Mouse (Mus musculus): ENCODE results near the gene Itgb3bp. TPM values are rescaled to one million over a fixed set of nuclear protein-coding genes. Genes with fewer than 3 reads are reported as not detected.

The Itgb3bp gene
- total and polyA plus RNA-seq, 2 experiments from 2014 or later: 1.1 to 26.2 TPM

- no peak for DNase-seq (ENCODE audit: low spot score)
- Histone ChIP-seq H3K4me1 (ENCODE audit: control insufficient read depth, insufficient read depth) (peaks cover 13% of the 10 kb centered on the region), H3K9me3 (replicated peaks; ENCODE audit: control insufficient read depth, low read length) (no peaks in the 10 kb centered on the region), H3K27me3 (ENCODE audit: control insufficient read depth, insufficient read depth, low read length) (no peaks in the 10 kb centered on the region), H3K4me2 (ENCODE audit: low read depth, low read length) (no peak overlapping the region), H3K9ac (replicated peaks; ENCODE audit: low read depth, low read length) (no peak overlapping the region), H3K36me3 (replicated peaks; ENCODE audit: control insufficient read depth, insufficient read depth, low read length) (no peaks in the 10 kb centered on the region), H3K27ac (ENCODE audit: low read depth) (no peak overlapping the region), H3K4me3 (ENCODE audit: low read depth, low read length) (no peak overlapping the region)
- TF ChIP-seq CTCF (IDR thresholded peaks at IDR 0.05; ENCODE audit: low read depth) (no peak), EP300 (IDR thresholded peaks at IDR 0.05; ENCODE audit: low read depth) (no peak)
- ATAC-seq (ENCODE audit: insufficient read depth, low read depth): no peak
- 85% methylated on average over 7 of the region's 7 CpGs for WGBS
Observed at GRCm38 (mm10) chr4:99945011-99945410, 15.4 kb upstream of the Itgb3bp start.

DNA sequence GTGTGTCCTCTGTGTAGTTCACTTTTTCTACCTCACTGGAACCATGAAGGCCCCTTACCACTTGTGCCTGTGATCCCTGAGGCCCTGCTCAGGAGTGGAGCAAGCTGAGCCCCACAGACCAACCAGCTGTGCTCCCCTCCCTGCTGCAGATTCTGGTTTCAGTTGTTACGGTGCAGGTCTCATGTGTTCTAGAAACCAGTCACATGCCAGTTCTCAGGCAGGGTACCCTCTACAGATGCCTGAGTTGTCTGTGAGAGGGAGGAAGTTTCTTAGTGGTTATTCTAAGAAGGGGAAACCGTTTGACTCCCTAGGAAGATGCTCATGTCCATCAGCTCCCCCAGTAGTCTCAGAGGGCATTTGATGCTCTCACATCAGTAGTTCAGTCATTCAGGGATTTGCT lies 15.0 kb upstream of the Itgb3bp start:
- TF ChIP-seq CTCF (IDR thresholded peaks at IDR 0.05; ENCODE audit: low read depth) (no peak), EP300 (IDR thresholded peaks at IDR 0.05; ENCODE audit: low read depth) (no peak)
- Histone ChIP-seq H3K4me1 (ENCODE audit: control insufficient read depth, insufficient read depth) (peaks cover 17% of the 10 kb centered on the region), H3K9me3 (replicated peaks; ENCODE audit: control insufficient read depth, low read length) (no peaks in the 10 kb centered on the region), H3K36me3 (replicated peaks; ENCODE audit: control insufficient read depth, insufficient read depth, low read length) (no peaks in the 10 kb centered on the region), H3K27me3 (ENCODE audit: control insufficient read depth, insufficient read depth, low read length) (no peaks in the 10 kb centered on the region), H3K4me3 (ENCODE audit: low read depth, low read length) (no peak overlapping the region), H3K4me2 (ENCODE audit: low read depth, low read length) (no peak overlapping the region), H3K27ac (ENCODE audit: low read depth) (no peak overlapping the region), H3K9ac (replicated peaks; ENCODE audit: low read depth, low read length) (no peak overlapping the region)
- ATAC-seq (ENCODE audit: insufficient read depth, low read depth) (no peak), DNase-seq (ENCODE audit: low spot score) (no peak)
- WGBS: 57% methylated on average over 2 of the region's 2 CpGs

GRCm38 (mm10) chr4:99941655-99942414 lies 12.2 kb upstream of the Itgb3bp start:
- peaks cover 24% of the 10 kb centered on the region for H3K4me1 ChIP-seq (ENCODE audit: control insufficient read depth, insufficient read depth)
- no peaks in the 10 kb centered on the region for H3K27me3 ChIP-seq (ENCODE audit: control insufficient read depth, insufficient read depth, low read length)
- H3K9me3 ChIP-seq (replicated peaks; ENCODE audit: control insufficient read depth, low read length): no peaks in the 10 kb centered on the region
- H3K4me3 ChIP-seq (ENCODE audit: low read depth, low read length): no peak overlapping the region
- peak overlapping the region; percentile 22 for H3K4me2 ChIP-seq (ENCODE audit: low read depth, low read length)
- WGBS: 43% methylated on average over 10 of the region's 10 CpGs
- H3K9ac ChIP-seq (replicated peaks; ENCODE audit: low read depth, low read length): no peak overlapping the region; the same call in 1 of the 2 replicates
- DNase-seq (ENCODE audit: low spot score) (peak; percentile 84), ATAC-seq (ENCODE audit: insufficient read depth, low read depth) (peak; percentile 85)
- no peaks in the 10 kb centered on the region for H3K36me3 ChIP-seq (replicated peaks; ENCODE audit: control insufficient read depth, insufficient read depth, low read length)
- TF ChIP-seq EP300 (IDR thresholded peaks at IDR 0.05; ENCODE audit: low read depth): no peak
- peak; percentile 60 for TF ChIP-seq CTCF (IDR thresholded peaks at IDR 0.05; ENCODE audit: low read depth)
- peak overlapping the region; percentile 43; the same call in 1 of the 2 replicates for H3K27ac ChIP-seq (ENCODE audit: low read depth)

DNA sequence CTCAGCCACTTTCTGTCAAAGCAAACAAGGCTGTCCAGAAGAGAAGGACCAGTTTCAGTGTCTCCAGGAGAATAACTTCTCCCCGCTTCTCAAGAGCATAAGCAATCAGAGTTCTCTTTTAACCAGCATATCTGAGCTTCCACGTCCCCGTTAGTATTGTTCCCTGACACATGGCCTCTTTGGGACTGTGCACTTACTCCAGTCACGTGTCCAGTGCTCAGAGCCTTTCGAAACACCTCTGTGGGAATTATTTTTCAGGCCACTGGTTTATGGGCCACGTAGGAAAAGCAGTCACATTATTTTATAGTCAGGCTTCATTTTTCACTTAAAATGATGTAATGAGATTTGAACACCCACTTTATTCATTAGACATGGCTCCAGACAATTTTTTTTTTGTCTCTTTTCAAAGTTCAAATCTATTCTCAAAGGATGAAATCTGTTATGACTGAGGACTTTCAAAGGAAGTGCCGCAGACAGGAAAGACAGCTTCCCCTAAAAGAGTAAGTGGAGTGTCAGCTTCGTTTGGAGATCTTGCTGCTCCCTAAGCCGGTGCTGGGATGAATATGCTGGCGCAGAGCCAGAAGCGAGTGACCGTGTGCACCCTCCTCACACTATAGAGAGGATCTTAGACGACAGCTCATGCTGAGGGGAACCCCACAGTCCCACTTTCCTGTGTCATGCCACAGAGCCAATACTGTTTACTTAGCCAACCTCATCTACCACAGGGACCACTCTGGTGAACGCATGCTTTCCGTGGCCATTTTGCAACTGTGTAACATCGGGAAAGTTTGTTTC lies 10.3 kb upstream of the Itgb3bp start:
- H3K27me3 ChIP-seq (ENCODE audit: control insufficient read depth, insufficient read depth, low read length): no peaks in the 10 kb centered on the region
- 36% methylated on average over 16 of the region's 16 CpGs for WGBS
- peaks cover 6% of the 10 kb centered on the region for H3K36me3 ChIP-seq (replicated peaks; ENCODE audit: control insufficient read depth, insufficient read depth, low read length)
- H3K4me3 ChIP-seq (ENCODE audit: low read depth, low read length): no peak overlapping the region
- H3K9me3 ChIP-seq (replicated peaks; ENCODE audit: control insufficient read depth, low read length): no peaks in the 10 kb centered on the region
- H3K9ac ChIP-seq (replicated peaks; ENCODE audit: low read depth, low read length): no peak overlapping the region
- no peak overlapping the region; the same call in 1 of the 2 replicates for H3K27ac ChIP-seq (ENCODE audit: low read depth)
- H3K4me2 ChIP-seq (ENCODE audit: low read depth, low read length): no peak overlapping the region
- ATAC-seq (ENCODE audit: insufficient read depth, low read depth) (no peak), DNase-seq (ENCODE audit: low spot score) (peak; percentile 16)
- TF ChIP-seq CTCF (IDR thresholded peaks at IDR 0.05; ENCODE audit: low read depth): no peak
- no peak for TF ChIP-seq EP300 (IDR thresholded peaks at IDR 0.05; ENCODE audit: low read depth)
- peaks cover 29% of the 10 kb centered on the region for H3K4me1 ChIP-seq (ENCODE audit: control insufficient read depth, insufficient read depth)

DNA sequence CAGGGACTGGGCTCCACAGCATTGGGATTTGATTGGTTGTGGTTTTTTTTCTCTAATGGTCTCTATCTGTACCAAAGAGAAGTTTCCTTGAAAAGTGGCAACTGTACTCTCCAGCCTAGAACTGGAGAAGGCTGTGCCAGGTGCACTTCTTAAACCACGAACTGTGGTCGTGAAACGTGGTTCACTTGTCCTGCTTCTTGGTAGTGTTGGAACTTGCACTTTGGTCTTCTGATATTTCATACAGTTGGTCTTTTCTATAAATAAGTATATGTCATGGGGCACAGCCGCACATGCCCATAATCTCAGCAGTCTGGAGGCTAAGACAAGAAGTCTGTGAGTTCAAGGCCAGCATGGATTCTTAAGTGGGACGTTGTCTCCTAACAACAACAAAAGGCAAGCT lies 6.7 kb upstream of the Itgb3bp start:
- WGBS: 83% methylated on average over 5 of the region's 5 CpGs
- no peak overlapping the region for H3K27ac ChIP-seq (ENCODE audit: low read depth)
- H3K9ac ChIP-seq (replicated peaks; ENCODE audit: low read depth, low read length): no peak overlapping the region
- TF ChIP-seq EP300 (IDR thresholded peaks at IDR 0.05; ENCODE audit: low read depth) (no peak), CTCF (IDR thresholded peaks at IDR 0.05; ENCODE audit: low read depth) (no peak)
- H3K4me1 ChIP-seq (ENCODE audit: control insufficient read depth, insufficient read depth): peaks cover 25% of the 10 kb centered on the region
- H3K4me3 ChIP-seq (ENCODE audit: low read depth, low read length): no peak overlapping the region
- no peak for DNase-seq (ENCODE audit: low spot score)
- H3K27me3 ChIP-seq (ENCODE audit: control insufficient read depth, insufficient read depth, low read length): no peaks in the 10 kb centered on the region
- no peak overlapping the region for H3K4me2 ChIP-seq (ENCODE audit: low read depth, low read length)
- H3K9me3 ChIP-seq (replicated peaks; ENCODE audit: control insufficient read depth, low read length): no peaks in the 10 kb centered on the region
- no peak for ATAC-seq (ENCODE audit: insufficient read depth, low read depth)
- H3K36me3 ChIP-seq (replicated peaks; ENCODE audit: control insufficient read depth, insufficient read depth, low read length): peaks cover 6% of the 10 kb centered on the region
